Mouse (Mus musculus) lung, postnatal 0 days (tissue): ENCODE results near the gene Kcnk13.

Source experiments
- CTCF ChIP-seq: IDR thresholded peaks from 2 replicates; pipeline ENCODE4 v1.5.1; 2016; ENCODE audit warnings: antibody characterized with exemption, mild to moderate bottlenecking
- EP300 ChIP-seq: IDR thresholded peaks from 2 replicates; pipeline ENCODE4 v1.6.1; 2016; ENCODE audit warnings: antibody characterized with exemption, mild to moderate bottlenecking, control low read depth

DNA sequence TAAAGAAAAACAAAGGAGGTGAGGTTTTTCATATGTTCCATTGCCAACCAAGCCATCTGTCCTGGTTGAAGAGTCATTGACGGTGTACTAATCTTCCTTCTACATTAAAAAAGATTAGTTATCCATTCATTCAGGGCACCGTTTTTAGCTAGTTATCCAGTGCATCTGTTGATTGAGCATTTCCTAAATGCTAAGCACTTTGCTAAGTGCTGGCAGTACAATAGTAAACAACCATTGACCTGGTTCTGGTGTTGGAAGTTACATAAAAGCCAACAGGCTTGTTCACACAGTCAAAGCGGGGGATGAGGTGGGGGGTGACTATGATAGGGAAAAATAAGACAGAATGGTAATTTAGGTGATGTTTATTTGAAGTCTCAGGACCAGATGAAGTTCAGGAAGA lies 44.7 kb upstream of the Kcnk13 start:
- TF ChIP-seq CTCF: no peak
- no peak for TF ChIP-seq EP300
